Mouse (Mus musculus) left cerebral cortex, adult 9 months (tissue): ENCODE data around the gene Pmm2.
A peak's percentile ranks its signal among the peaks of the same experiment; 100 is the strongest.

Source experiments
- DNase-seq, 2 experiments: peaks; one replicate each; pipeline ENCODE4 v3.0.0; 2022; ENCODE audit warnings: low spot score in 2 of 2

Pmm2 gene

DNA sequence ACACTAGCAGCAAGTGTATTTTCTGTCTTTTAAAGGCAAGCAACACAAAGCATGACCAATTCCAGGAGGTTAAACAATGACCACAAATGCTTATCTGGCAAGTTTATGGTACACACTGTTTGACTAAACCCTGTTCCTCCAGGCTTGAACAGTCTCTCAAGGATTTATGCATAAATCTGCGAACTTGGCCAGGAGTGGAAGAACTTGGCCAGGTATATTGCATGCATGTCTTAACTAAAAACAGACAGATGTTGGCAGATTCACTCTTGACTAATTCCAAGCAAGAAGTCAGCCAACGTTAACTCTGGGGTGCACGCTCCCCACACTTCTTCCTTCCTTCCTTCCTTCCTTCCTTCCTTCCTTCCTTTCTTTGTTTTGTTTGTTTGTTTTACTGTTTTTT, 42.3 kb downstream of the Pmm2 start:
- DNase-seq = no peak

DNA sequence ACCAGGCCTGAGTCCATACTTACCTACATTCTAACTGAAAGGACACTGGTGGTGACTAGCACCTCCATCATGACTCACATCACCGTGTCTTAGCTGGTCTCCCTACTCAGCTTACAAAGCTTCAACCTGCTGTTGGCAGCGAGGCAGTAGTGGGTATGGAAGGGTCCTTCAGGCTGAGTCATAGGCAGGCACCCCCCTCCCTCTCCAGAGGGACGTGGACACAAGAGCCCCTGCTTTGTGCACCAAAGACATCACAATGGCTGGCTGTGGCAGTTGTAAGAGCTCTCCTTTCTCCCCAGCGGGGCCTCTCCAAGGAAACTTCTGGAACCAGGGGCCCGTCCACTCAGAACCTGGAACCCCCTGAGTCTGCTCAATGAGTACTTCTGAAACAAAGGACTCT, 43.0 kb downstream of the Pmm2 start, which contains the start of gene Gm5767:
Gene Gm5767, plus strand, starts transcription at position 301 of the 400 bp plus-strand sequence.
- DNase-seq = no peak

- DNase-seq = no peak
Observed at GRCm38 (mm10) chr16:8685087-8685486, 47.6 kb downstream of the Pmm2 start.

GRCm38 (mm10) chr16:8686121-8686870, 48.8 kb downstream of the Pmm2 start:
- peak; percentile 42 to 84 for DNase-seq

- DNase-seq = no peak
Observed at GRCm38 (mm10) chr16:8686871-8687535, 49.5 kb downstream of the Pmm2 start.

- DNase-seq = no peak
Observed at GRCm38 (mm10) chr16:8687559-8688112, 50.2 kb downstream of the Pmm2 start.

DNA sequence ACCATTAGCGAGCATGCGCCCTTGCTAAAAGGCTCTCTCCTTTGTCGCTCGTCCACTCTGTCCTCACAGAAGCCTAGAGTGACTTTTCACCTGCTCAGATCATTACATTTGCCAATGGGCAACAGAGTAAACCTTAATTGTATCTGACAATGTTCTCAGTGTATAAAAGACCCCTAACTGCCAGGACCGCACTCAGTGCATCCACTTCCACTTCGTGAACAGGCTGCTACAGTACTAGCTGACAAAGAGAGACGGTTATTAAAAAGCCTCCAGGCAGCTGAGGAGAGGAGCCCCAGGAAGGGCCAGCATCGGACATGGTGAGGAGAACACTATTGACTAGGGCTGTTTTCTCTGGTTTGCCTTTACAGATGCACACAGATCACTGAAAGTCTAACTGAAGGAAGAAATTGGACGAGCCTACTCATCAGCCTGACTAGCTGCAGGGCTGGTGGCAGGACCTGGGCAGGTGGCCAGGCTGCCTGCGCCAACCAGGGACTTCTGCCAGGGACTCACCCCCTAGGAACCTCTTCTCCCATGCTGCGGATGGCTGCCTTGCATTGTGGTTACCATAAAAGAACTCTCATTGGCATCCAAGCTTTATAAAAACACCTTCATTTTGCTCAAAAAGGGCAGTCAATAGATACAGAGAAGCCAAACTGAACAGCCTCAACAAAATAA, 52.6 kb downstream of the Pmm2 start:
- DNase-seq = no peak

DNA sequence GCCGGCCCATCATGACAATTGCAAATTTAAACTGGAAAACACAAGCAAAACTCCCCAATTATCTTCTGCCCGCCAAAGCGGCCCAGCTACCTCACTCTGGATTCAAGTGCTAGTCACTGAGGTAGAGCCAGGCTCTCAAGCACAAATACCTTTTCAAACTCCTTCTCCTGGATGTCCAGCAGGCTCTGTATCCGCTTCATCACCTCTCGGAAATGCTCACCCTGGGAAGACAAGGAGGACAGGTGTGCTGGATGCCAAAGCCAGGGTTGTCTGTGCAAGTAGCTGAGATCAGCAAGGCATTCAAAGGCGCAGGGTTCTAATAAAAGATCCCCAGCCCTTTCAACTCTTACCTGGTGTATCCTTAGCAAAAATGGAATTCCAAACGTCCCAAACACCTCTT, 53.7 kb downstream of the Pmm2 start:
- no peak for DNase-seq

DNA sequence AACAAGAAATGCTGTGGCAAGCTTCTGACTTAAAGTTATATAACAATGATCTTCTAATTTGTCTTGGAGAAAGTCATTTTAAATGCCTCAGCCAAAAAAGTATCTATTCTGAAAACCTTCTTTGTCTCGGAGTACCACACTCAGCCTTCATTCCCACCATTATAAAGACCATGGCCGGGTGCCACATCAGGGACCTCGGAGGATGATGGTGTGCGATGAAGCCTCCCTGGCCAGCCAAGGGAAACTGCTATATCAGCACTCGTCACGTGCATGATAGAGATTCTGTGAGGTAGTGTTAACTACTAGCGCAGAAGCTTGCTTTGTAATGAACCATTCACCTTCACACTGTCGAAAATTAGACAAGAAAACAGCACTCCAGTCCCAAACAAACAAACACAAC, 62.1 kb downstream of the Pmm2 start:
- no peak for DNase-seq

GRCm38 (mm10) chr16:8700586-8700985, 63.1 kb downstream of the Pmm2 start:
- DNase-seq = no peak

DNA sequence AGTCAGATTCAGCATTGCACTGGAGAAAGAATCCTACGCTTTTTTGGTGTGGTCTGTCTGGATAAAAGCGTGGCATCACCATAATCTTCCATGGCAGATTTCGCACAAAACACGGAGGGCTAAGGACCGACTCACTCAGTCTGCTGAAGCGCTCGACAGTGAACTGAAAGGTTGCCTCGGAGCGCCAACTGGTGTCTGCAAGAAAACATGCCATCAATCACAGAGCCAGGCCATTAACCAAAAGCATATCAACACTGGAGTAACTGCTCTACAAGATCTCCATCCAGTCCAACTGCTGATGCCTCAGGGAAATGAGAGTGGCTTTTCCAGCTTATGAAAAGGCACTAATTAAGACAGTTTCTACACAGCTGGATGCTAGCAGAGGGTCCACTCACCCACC, 74.5 kb downstream of the Pmm2 start:
- no peak for DNase-seq
